Mouse (Mus musculus) myocyte (in vitro differentiated cells): ENCODE data around the gene Brat1.

Experiments
- E2F4 ChIP-seq: IDR thresholded peaks from one replicate; pipeline ENCODE4 v1.6.1; 2011; ENCODE audit warnings: mild to moderate bottlenecking, control low read depth, moderate library complexity; ENCODE audit not compliant: insufficient read depth
- POLR2A ChIP-seq: IDR thresholded peaks from one replicate; pipeline ENCODE4 v1.6.1; 2011; ENCODE audit warnings: low read depth, mild to moderate bottlenecking, control low read depth, moderate library complexity; ENCODE audit not compliant: insufficient read length
- POLR2AphosphoS2 ChIP-seq: IDR thresholded peaks from one replicate; pipeline ENCODE4 v1.6.1; 2011; ENCODE audit warnings: low read depth, control low read depth; ENCODE audit not compliant: insufficient read length
- USF1 ChIP-seq: IDR thresholded peaks from one replicate; pipeline ENCODE4 v1.6.1; 2011; ENCODE audit warnings: low read depth, mild to moderate bottlenecking, control low read depth, moderate library complexity

DNA sequence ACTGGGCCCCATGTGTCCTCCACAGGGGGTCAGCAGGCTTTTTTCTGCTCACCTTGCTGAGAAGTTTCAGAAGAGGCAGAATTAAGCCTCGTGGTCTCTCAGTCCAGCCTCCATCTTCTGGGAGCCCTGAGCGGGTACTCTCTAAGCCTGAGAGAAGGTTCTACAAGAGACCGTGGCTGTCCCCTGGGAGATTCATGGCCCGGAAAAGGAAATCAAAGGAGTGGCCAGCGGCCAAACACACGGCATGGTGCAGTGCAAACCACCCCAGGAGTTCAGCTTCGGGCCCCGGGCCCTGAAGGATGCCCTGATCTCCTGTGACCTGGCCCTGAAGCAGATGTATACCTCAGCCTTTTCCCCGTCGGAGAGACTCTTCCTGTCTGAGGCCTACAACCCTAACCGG is 36.2 kb downstream of the Brat1 start:
- TF ChIP-seq POLR2A (no peak), POLR2AphosphoS2 (no peak), USF1 (no peak), E2F4 (no peak)
